Mouse (Mus musculus) midbrain, postnatal 0 days (tissue): ENCODE results near the gene Lamb1. TPM values are rescaled to one million over a fixed set of nuclear protein-coding genes. Genes with fewer than 3 reads are reported as not detected.

Experiments
- ATAC-seq: fragments of 200-750 bp; cut with Nextera tagmentation; 2 replicates; pipeline ENCODE4 v1.8.0; 2017; ENCODE audit warnings: moderate number of reproducible peaks, mild to moderate bottlenecking, moderate TSS enrichment, moderate library complexity; ENCODE audit not compliant: low FRiP score
- DNase-seq: peaks from one replicate; pipeline ENCODE4 v3.0.0-alpha.2; 2015; ENCODE audit warnings: low spot score
- H3K27ac ChIP-seq: fragments of 300-500 bp; sonication (generic); 2 replicates; pipeline ENCODE4 v1.5.1; 2014; ENCODE audit warnings: low read depth, mild to moderate bottlenecking, low read length, mixed read lengths
- H3K27me3 ChIP-seq: fragments of 300-500 bp; sonication (generic); 2 replicates; pipeline ENCODE4 v1.6.1; 2014; ENCODE audit warnings: low read length, control low read depth, mixed read lengths; ENCODE audit not compliant: insufficient read depth
- H3K36me3 ChIP-seq: fragments of 300-500 bp; sonication (generic); 2 replicates; pipeline ENCODE4 v1.6.1; 2014; ENCODE audit warnings: low read length, control low read depth, mixed read lengths; ENCODE audit not compliant: insufficient read depth
- H3K4me1 ChIP-seq: fragments of 300-500 bp; sonication (generic); 2 replicates; pipeline ENCODE4 v1.6.1; 2014; ENCODE audit warnings: mild to moderate bottlenecking, control low read depth, antibody characterized with exemption, low read length, mixed read lengths; ENCODE audit not compliant: insufficient read depth
- H3K4me2 ChIP-seq: fragments of 300-500 bp; sonication (generic); 2 replicates; pipeline ENCODE4 v1.6.1; 2014; ENCODE audit warnings: low read depth, mild to moderate bottlenecking, low read length, mixed read lengths; ENCODE audit not compliant: poor library complexity, severe bottlenecking
- H3K4me3 ChIP-seq: fragments of 300-500 bp; sonication (generic); 2 replicates; pipeline ENCODE4 v1.5.1; 2014; ENCODE audit warnings: low read depth, mild to moderate bottlenecking, low read length, moderate library complexity
- H3K9ac ChIP-seq: fragments of 300-500 bp; sonication (generic); replicated peaks from 2 replicates; pipeline ENCODE4 v1.6.1; 2014; ENCODE audit warnings: mild to moderate bottlenecking, low read length, moderate library complexity, mixed read lengths; ENCODE audit not compliant: poor library complexity, severe bottlenecking
- H3K9me3 ChIP-seq: fragments of 300-500 bp; sonication (generic); 2 replicates; pipeline ENCODE4 v1.6.1; 2016; ENCODE audit warnings: low read length, control low read depth
- CTCF ChIP-seq: IDR thresholded peaks from 2 replicates; pipeline ENCODE4 v1.5.1; 2016; ENCODE audit warnings: antibody characterized with exemption, mild to moderate bottlenecking
- WGBS: fragments of 180-500 bp; shearing (Covaris S2); extraction: QIAGEN DNeasy Blood & Tissue Kit; methylation state at CpG from one replicate; pipeline ENCODE4 v1.1.7; 2014; 5-methylcytosine and 5-hydroxymethylcytosine counted together
- polyA plus RNA-seq: library from polyadenylated mRNA; unstranded; fragments of >200 nt; fragmentation: Nextera tagmentation; extraction: Ambion mirVana; gene quantifications from 2 replicates; pipeline ENCODE4 v1.2.1, GENCODE M21; 2015
- total RNA-seq: library from RNA; depleted of rRNA; stranded (reverse); fragments of >200 nt; gene quantifications from 2 replicates; pipeline ENCODE4 v1.2.3, GENCODE M21; 2014; rRNA removed

The Lamb1 gene
- total and polyA plus RNA-seq, 2 experiments from 2014 or later: 7.6 to 19.5 TPM

DNA sequence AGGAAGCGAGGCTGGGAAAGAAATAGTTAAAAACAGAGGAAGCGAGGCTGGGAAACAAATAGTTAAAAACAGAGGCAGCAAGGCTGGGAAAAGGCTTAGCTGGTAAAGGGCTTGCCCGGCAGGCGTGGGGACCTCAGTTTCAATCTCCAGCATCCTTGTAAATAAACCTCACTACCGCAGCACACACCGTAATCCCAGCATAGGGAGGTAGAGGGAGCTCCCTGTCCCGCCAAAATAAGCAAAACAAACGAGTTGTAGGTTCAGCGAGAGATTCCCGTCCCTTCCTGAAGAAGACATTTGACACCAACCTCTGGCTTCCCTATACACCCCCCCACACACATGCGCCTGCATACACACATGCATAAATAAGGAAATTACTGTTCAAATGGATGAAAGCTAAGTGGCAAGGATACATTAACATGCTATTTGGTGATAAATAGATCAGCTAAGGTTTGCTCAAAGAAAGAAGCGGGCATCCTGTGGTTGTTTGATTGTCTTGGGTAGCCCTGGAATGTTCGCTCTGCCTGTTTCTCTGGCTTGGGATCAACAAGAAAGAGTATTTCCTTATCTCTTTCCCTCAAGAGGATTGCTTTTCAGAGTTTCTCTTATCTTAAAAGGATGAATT, 111.4 kb downstream of the Lamb1 start:
- H3K27me3 ChIP-seq: no peaks in the 10 kb centered on the region
- H3K9me3 ChIP-seq: no peaks in the 10 kb centered on the region
- H3K36me3 ChIP-seq: no peaks in the 10 kb centered on the region
- DNase-seq (peak; percentile 54), ATAC-seq (peak; percentile 32; the same call in 1 of the 2 replicates)
- peak overlapping the region; percentile 50 for H3K4me2 ChIP-seq
- 12% methylated on average over 13 of the region's 13 CpGs for WGBS
- H3K27ac ChIP-seq: no peak overlapping the region
- peak overlapping the region; percentile 26; the same call in 1 of the 2 replicates for H3K4me3 ChIP-seq
- H3K4me1 ChIP-seq: no peaks in the 10 kb centered on the region
- H3K9ac ChIP-seq: no peak overlapping the region
- peak; percentile 67 for TF ChIP-seq CTCF

DNA sequence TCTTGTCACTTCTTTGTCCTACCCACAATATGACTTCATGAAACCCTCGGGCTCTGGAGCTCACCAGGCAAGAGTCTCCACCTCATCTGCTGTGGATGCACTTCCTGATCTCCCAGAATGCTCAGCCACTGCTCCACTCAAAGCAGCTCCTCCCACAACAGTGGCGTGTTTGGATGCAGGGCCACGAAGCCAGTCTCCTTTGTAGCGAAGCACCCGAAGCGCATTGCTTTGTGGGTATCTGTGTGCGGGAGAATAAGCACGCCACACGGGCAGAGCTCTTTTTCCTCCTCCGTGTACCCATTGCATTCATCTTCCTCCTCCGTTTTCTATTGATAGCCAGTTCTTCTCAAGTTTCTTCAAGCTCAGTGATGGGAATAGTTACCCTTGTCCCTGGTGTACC, 112.2 kb downstream of the Lamb1 start:
- TF ChIP-seq CTCF: no peak
- Histone ChIP-seq H3K9ac (no peak overlapping the region), H3K27ac (no peak overlapping the region), H3K27me3 (no peaks in the 10 kb centered on the region), H3K4me3 (no peak overlapping the region), H3K36me3 (no peaks in the 10 kb centered on the region), H3K4me2 (no peak overlapping the region), H3K9me3 (no peaks in the 10 kb centered on the region), H3K4me1 (no peaks in the 10 kb centered on the region)
- ATAC-seq (no peak), DNase-seq (no peak)
- 78% methylated on average over 11 of the region's 11 CpGs for WGBS

Other genes starting within 250 kb of the Lamb1 start
- not detected in 2 replicates for gene Fam110c, start 191.4 kb upstream of the Lamb1 start, total RNA-seq
- 0.22 and 0.31 TPM in 2 replicates for gene Fam110c, start 191.4 kb upstream of the Lamb1 start, polyA plus RNA-seq
- gene Gm6993, start 24.5 kb upstream of the Lamb1 start, total RNA-seq: not detected in 2 replicates
- gene Gm6993, start 24.5 kb upstream of the Lamb1 start, polyA plus RNA-seq: not detected in 2 replicates
- gene Dld, start 86.2 kb downstream of the Lamb1 start, total RNA-seq: 41.0 and 62.3 TPM in 2 replicates
- 113 and 122 TPM in 2 replicates for gene Dld, start 86.2 kb downstream of the Lamb1 start, polyA plus RNA-seq
- 0.19 TPM in 1 of 2 replicates, not detected in the other for gene Slc26a3, start 125.6 kb downstream of the Lamb1 start, total RNA-seq
- gene Slc26a3, start 125.6 kb downstream of the Lamb1 start, polyA plus RNA-seq: 0.07 and 0.15 TPM in 2 replicates
- 19.5 and 25.2 TPM in 2 replicates for gene Cbll1, start 234.4 kb downstream of the Lamb1 start, total RNA-seq
- 17.4 and 17.7 TPM in 2 replicates for gene Cbll1, start 234.4 kb downstream of the Lamb1 start, polyA plus RNA-seq